Mouse (Mus musculus) liver, embryonic 14.5 days (tissue): ENCODE results near the gene Cntn1.

ENCODE experiments used
- CTCF ChIP-seq: IDR thresholded peaks from 2 replicates; pipeline ENCODE4 v1.5.1; 2016; ENCODE audit warnings: antibody characterized with exemption, low read depth, control low read depth
- EP300 ChIP-seq: IDR thresholded peaks from 2 replicates; pipeline ENCODE4 v1.6.1; 2016; ENCODE audit warnings: antibody characterized with exemption, low read depth

DNA sequence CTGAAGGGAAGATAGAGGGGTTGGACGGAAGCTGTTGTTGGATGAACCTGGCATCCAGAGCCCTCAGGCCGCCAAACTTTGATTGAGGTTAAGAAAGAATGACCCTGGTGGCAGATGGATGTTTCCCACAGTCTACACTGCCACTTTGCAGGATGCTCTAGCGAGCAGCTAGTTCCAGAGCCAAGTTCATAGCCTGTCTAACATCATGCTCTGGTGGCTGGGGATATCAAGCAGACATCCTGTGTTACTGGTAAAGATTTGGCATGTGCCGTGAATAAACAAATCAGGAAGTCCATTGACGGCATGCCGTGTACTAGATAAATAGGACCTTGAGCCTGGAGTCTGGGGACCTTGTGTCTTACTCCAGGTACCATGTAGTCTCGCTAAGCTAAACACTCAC is 276.1 kb downstream of the Cntn1 start:
- TF ChIP-seq CTCF: no peak
- no peak for TF ChIP-seq EP300
